Mouse (Mus musculus) kidney, adult 2 months (tissue): ENCODE results near the gene Setd4. TPM values are rescaled to one million over a fixed set of nuclear protein-coding genes. Genes with fewer than 3 reads are reported as not detected.

Experiments used
- DNase-seq: peaks from one replicate; pipeline ENCODE4 v3.0.0; 2021
- H3K27ac ChIP-seq: fragments of 200-500 bp; 2 replicates; pipeline ENCODE4 v1.5.1; 2012; ENCODE audit warnings: low read depth, low read length, control low read depth, inconsistent platforms; ENCODE audit not compliant: insufficient read depth
- H3K27me3 ChIP-seq: fragments of 200-500 bp; replicated peaks from 2 replicates; pipeline ENCODE4 v1.6.1; 2012; ENCODE audit warnings: mild to moderate bottlenecking, moderate library complexity, low read length, inconsistent platforms; ENCODE audit not compliant: control insufficient read depth, insufficient read depth
- H3K36me3 ChIP-seq: fragments of 200-500 bp; 2 replicates; pipeline ENCODE4 v1.6.1; 2012; ENCODE audit warnings: mild to moderate bottlenecking, moderate library complexity, low read length, inconsistent platforms; ENCODE audit not compliant: control insufficient read depth, insufficient read depth
- H3K4me1 ChIP-seq: fragments of 200-500 bp; 2 replicates; pipeline ENCODE4 v1.6.1; 2011; ENCODE audit warnings: low read length; ENCODE audit not compliant: control insufficient read depth, insufficient read depth
- H3K4me3 ChIP-seq: fragments of 200-500 bp; 2 replicates; pipeline ENCODE4 v1.5.1; 2011; ENCODE audit warnings: mild to moderate bottlenecking, low read depth, low read length, control low read depth; ENCODE audit not compliant: insufficient read depth
- CTCF ChIP-seq: fragments of 200-500 bp; conservative IDR thresholded peaks from 2 replicates; pipeline ENCODE4 v1.5.1; 2011; ENCODE audit warnings: low read depth, mild to moderate bottlenecking, control low read depth, low read length, moderate library complexity, mixed read lengths; ENCODE audit not compliant: insufficient read depth, insufficient read length
- POLR2A ChIP-seq: fragments of 200-500 bp; IDR thresholded peaks from one replicate; pipeline ENCODE4 v1.6.1; 2011; ENCODE audit warnings: low read depth, low read length, control low read depth
- WGBS: fragments of 180-500 bp; shearing (Covaris S2); methylation state at CpG from one replicate; pipeline ENCODE4 v1.1.7; 2018; 5-methylcytosine and 5-hydroxymethylcytosine counted together
- polyA plus RNA-seq: library from polyadenylated mRNA; depleted of rRNA; stranded (reverse); fragments of >200 nt; gene quantifications from 2 replicates; pipeline ENCODE4 v1.2.3, GENCODE M21; 2012

Setd4 gene
- polyA plus RNA-seq, 1 experiment = 6.8 TPM

GRCm38 (mm10) chr16:93591450-93592430 is 12.1 kb downstream of the Setd4 start:
- 94% methylated on average over 20 of the region's 20 CpGs for WGBS
- no peak overlapping the region for H3K4me3 ChIP-seq
- H3K4me1 ChIP-seq = no peaks in the 10 kb centered on the region
- no peaks in the 10 kb centered on the region for H3K36me3 ChIP-seq
- H3K27me3 ChIP-seq = no peaks in the 10 kb centered on the region
- no peak overlapping the region for H3K27ac ChIP-seq
- TF ChIP-seq CTCF (no peak), POLR2A (no peak)
- DNase-seq = no peak

- Histone ChIP-seq H3K27ac (no peak overlapping the region), H3K4me1 (no peaks in the 10 kb centered on the region), H3K4me3 (no peak overlapping the region), H3K36me3 (no peaks in the 10 kb centered on the region), H3K27me3 (no peaks in the 10 kb centered on the region)
- TF ChIP-seq POLR2A (no peak), CTCF (no peak; the same call in 1 of the 2 replicates)
- DNase-seq = no peak
- 93% methylated on average over 15 of the region's 15 CpGs for WGBS
These were observed 12.9 kb downstream of the Setd4 start for GRCm38 (mm10) chr16:93590915-93591314.

GRCm38 (mm10) chr16:93588281-93588680 is 15.6 kb downstream of the Setd4 start:
- Histone ChIP-seq H3K4me3 (no peak overlapping the region), H3K27ac (no peak overlapping the region), H3K27me3 (no peaks in the 10 kb centered on the region), H3K36me3 (no peaks in the 10 kb centered on the region), H3K4me1 (no peaks in the 10 kb centered on the region)
- DNase-seq = no peak
- 88% methylated on average over 4 of the region's 4 CpGs for WGBS
- TF ChIP-seq POLR2A = no peak
- no peak for TF ChIP-seq CTCF

GRCm38 (mm10) chr16:93586382-93586781 is 17.5 kb downstream of the Setd4 start:
- Histone ChIP-seq H3K27ac (no peak overlapping the region), H3K36me3 (no peaks in the 10 kb centered on the region), H3K4me3 (no peak overlapping the region), H3K4me1 (no peaks in the 10 kb centered on the region), H3K27me3 (no peaks in the 10 kb centered on the region)
- 83% methylated on average over 8 of the region's 8 CpGs for WGBS
- no peak for DNase-seq
- TF ChIP-seq CTCF (no peak), POLR2A (no peak)

GRCm38 (mm10) chr16:93585703-93586205 is 18.1 kb downstream of the Setd4 start:
- H3K27ac ChIP-seq = no peak overlapping the region
- H3K36me3 ChIP-seq = no peaks in the 10 kb centered on the region
- WGBS = 78% methylated on average over 9 of the region's 9 CpGs
- no peaks in the 10 kb centered on the region for H3K27me3 ChIP-seq
- DNase-seq = no peak
- TF ChIP-seq CTCF = no peak
- no peak for TF ChIP-seq POLR2A
- H3K4me1 ChIP-seq = no peaks in the 10 kb centered on the region
- H3K4me3 ChIP-seq = no peak overlapping the region

- TF ChIP-seq CTCF (no peak), POLR2A (no peak)
- Histone ChIP-seq H3K27ac (no peak overlapping the region), H3K4me3 (no peak overlapping the region), H3K4me1 (no peaks in the 10 kb centered on the region), H3K27me3 (no peaks in the 10 kb centered on the region), H3K36me3 (no peaks in the 10 kb centered on the region)
- 77% methylated on average over 24 of the region's 24 CpGs for WGBS
- DNase-seq = no peak
These were observed 18.7 kb downstream of the Setd4 start for GRCm38 (mm10) chr16:93584976-93585702.

DNA sequence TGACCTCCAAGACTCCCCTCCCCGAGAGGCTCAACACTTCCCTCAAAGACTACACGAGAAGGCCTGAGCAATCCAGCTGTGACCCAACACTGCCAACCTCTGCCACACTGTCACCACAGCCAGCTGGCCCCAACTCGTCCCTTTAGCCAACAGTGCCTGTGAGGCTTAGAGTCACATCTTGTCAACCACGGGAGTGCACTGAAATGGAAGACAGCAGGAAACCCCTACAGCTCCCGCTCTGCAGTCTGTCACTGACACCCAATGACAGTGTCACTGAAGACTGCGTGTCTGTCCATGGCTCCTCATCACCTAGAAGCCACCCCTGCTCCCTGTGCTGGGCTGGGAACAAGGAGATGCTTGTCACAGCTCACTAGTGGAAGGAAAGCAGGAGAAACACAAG is 22.7 kb downstream of the Setd4 start:
- Histone ChIP-seq H3K4me1 (peaks cover 3% of the 10 kb centered on the region; the same call in 1 of the 2 replicates), H3K36me3 (no peaks in the 10 kb centered on the region), H3K4me3 (no peak overlapping the region), H3K27ac (no peak overlapping the region), H3K27me3 (no peaks in the 10 kb centered on the region)
- no peak for DNase-seq
- TF ChIP-seq CTCF = no peak
- WGBS = 73% methylated on average over 6 of the region's 6 CpGs
